Mouse (Mus musculus) hindbrain, embryonic 10.5 days (tissue): ENCODE measurements around the gene Mei4. TPM values are rescaled to one million over a fixed set of nuclear protein-coding genes. Genes with fewer than 3 reads are reported as not detected.

Experiments used
- DNase-seq: peaks from one replicate; pipeline ENCODE4 v3.0.0-alpha.2; 2017; ENCODE audit warnings: low spot score
- H3K27ac ChIP-seq: fragments of 300-500 bp; sonication (generic); 2 replicates; pipeline ENCODE4 v1.5.1; 2016; ENCODE audit warnings: mild to moderate bottlenecking, moderate library complexity
- H3K27me3 ChIP-seq: fragments of 300-500 bp; sonication (generic); 2 replicates; pipeline ENCODE4 v1.6.1; 2016; ENCODE audit warnings: mild to moderate bottlenecking; ENCODE audit not compliant: poor library complexity, insufficient read depth, severe bottlenecking
- H3K36me3 ChIP-seq: fragments of 300-500 bp; sonication (generic); 2 replicates; pipeline ENCODE4 v1.6.1; 2016; ENCODE audit warnings: mild to moderate bottlenecking, moderate library complexity
- H3K4me1 ChIP-seq: fragments of 300-500 bp; sonication (generic); replicated peaks from 2 replicates; pipeline ENCODE4 v1.6.1; 2016; ENCODE audit warnings: mild to moderate bottlenecking
- H3K4me3 ChIP-seq: fragments of 300-500 bp; sonication (generic); 2 replicates; pipeline ENCODE4 v1.5.1; 2016; ENCODE audit warnings: mild to moderate bottlenecking, moderate library complexity
- H3K9me3 ChIP-seq: fragments of 300-500 bp; sonication (generic); 2 replicates; pipeline ENCODE4 v1.6.1; 2016; ENCODE audit warnings: mild to moderate bottlenecking, moderate library complexity
- WGBS: fragments of 180-500 bp; shearing (Covaris S2); methylation state at CpG from one replicate; pipeline ENCODE4 v1.1.7; 2016; 5-methylcytosine and 5-hydroxymethylcytosine counted together
- polyA plus RNA-seq: library from polyadenylated mRNA; unstranded; fragments of >200 nt; fragmentation: Nextera tagmentation; extraction: Ambion mirVana; gene quantifications from 2 replicates; pipeline ENCODE4 v1.2.1, GENCODE M21; 2016

Gene Mei4
- polyA plus RNA-seq, 1 experiment from 2014 or later, result 0.25 TPM

GRCm38 (mm10) chr9:82247695-82248445 lies 384.4 kb downstream of the Mei4 start:
- DNase-seq, result no peak
- Histone ChIP-seq H3K4me1 (no peaks in the 10 kb centered on the region), H3K4me3 (no peak overlapping the region), H3K36me3 (no peaks in the 10 kb centered on the region), H3K9me3 (no peaks in the 10 kb centered on the region), H3K27me3 (no peaks in the 10 kb centered on the region), H3K27ac (no peak overlapping the region)
- 85% methylated on average over 7 of the region's 7 CpGs for WGBS

Other genes starting within 250 kb of the Mei4 start
- 1.1 and 1.9 TPM in 2 replicates for gene Htr1b, start 229.8 kb upstream of the Mei4 start, polyA plus RNA-seq